Mouse (Mus musculus) forebrain, embryonic 11.5 days (tissue): Measurements from ENCODE around the gene Ahcyl1. TPM values are rescaled to one million over a fixed set of nuclear protein-coding genes. Genes with fewer than 3 reads are reported as not detected.

ENCODE experiments used
- ATAC-seq: fragments of 200-750 bp; cut with Nextera tagmentation; replicated peaks from 2 replicates; pipeline ENCODE4 v1.8.0; 2017; ENCODE audit warnings: moderate TSS enrichment; ENCODE audit not compliant: low FRiP score
- DNase-seq: peaks from one replicate; pipeline ENCODE4 v3.0.0-alpha.2; 2017; ENCODE audit warnings: low spot score
- H3K27ac ChIP-seq: fragments of 300-500 bp; sonication (generic); 2 replicates; pipeline ENCODE4 v1.5.1; 2014; ENCODE audit warnings: low read depth, low read length
- H3K27me3 ChIP-seq: fragments of 300-500 bp; sonication (generic); 2 replicates; pipeline ENCODE4 v1.6.1; 2014; ENCODE audit warnings: mild to moderate bottlenecking, low read length, mixed read lengths; ENCODE audit not compliant: control insufficient read depth, insufficient read depth
- H3K36me3 ChIP-seq: fragments of 300-500 bp; sonication (generic); 2 replicates; pipeline ENCODE4 v1.6.1; 2014; ENCODE audit warnings: mild to moderate bottlenecking, low read length, moderate library complexity, mixed read lengths; ENCODE audit not compliant: control insufficient read depth, insufficient read depth
- H3K4me1 ChIP-seq: fragments of 300-500 bp; sonication (generic); replicated peaks from 2 replicates; pipeline ENCODE4 v1.6.1; 2014; ENCODE audit warnings: low read length, mixed read lengths; ENCODE audit not compliant: control insufficient read depth, insufficient read depth
- H3K4me2 ChIP-seq: fragments of 300-500 bp; sonication (generic); 2 replicates; pipeline ENCODE4 v1.6.1; 2014; ENCODE audit warnings: low read depth, mild to moderate bottlenecking, low read length, moderate library complexity, mixed read lengths; ENCODE audit not compliant: severe bottlenecking
- H3K4me3 ChIP-seq: fragments of 300-500 bp; sonication (generic); 2 replicates; pipeline ENCODE4 v1.5.1; 2014; ENCODE audit warnings: low read depth, low read length
- H3K9ac ChIP-seq: fragments of 300-500 bp; sonication (generic); 2 replicates; pipeline ENCODE4 v1.6.1; 2014; ENCODE audit warnings: low read length
- H3K9me3 ChIP-seq: fragments of 300-500 bp; sonication (generic); 2 replicates; pipeline ENCODE4 v1.6.1; 2016; ENCODE audit warnings: low read length, mixed read lengths; ENCODE audit not compliant: control insufficient read depth
- WGBS: fragments of 180-500 bp; shearing (Covaris S2); extraction: QIAGEN DNeasy Blood & Tissue Kit; methylation state at CpG from one replicate; pipeline ENCODE4 v1.1.7; 2014; 5-methylcytosine and 5-hydroxymethylcytosine counted together
- polyA plus RNA-seq: library from polyadenylated mRNA; unstranded; fragments of >200 nt; fragmentation: Nextera tagmentation; extraction: Ambion mirVana; gene quantifications from 2 replicates; pipeline ENCODE4 v1.2.1, GENCODE M21; 2014

Ahcyl1 gene
- polyA plus RNA-seq, 1 experiment from 2014 or later: 122 TPM

DNA sequence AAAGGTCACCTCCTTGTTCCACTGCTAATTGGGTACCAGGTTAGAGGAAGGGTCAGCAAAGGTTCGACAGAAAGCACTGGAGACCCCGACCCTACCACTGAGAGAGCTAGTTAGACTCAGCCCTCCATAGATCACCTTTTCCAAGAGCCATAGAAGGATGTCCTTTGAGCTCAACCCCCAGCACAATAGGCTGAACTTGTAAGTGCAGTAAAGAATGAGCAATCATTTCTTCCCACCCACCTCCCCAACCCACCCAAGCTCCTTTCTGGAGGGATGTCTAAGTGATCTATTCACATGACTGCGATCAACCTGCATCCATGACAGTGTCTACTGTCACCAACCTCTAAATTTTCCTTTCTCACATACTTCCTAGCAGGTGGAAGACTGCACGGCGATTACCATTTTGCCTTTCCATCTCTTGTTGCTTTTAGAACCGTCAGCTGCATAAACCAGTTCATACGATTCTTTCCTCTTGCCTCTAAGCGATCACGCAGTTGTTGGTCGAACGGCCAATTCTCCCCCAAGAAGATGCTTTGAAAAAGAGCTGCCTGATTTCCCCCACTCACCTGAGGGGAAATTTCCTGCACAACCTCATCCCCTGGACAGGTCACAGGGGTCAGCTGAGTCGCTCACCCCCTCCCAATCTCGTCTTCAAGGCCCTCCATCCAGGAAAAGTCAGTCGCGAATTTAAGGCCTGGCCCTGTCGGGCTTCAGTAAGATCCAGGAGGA lies 977 bp downstream of the Ahcyl1 start:
- Histone ChIP-seq H3K9ac (peak overlapping the region; percentile 97), H3K27ac (peak overlapping the region; percentile 74), H3K9me3 (no peaks in the 10 kb centered on the region), H3K4me2 (peak overlapping the region; percentile 64), H3K27me3 (no peaks in the 10 kb centered on the region), H3K36me3 (no peaks in the 10 kb centered on the region), H3K4me3 (peak overlapping the region; percentile 91), H3K4me1 (peaks cover 5% of the 10 kb centered on the region; the same call in 1 of the 2 replicates)
- ATAC-seq: no peak
- no peak for DNase-seq
- 7% methylated on average over 16 of the region's 16 CpGs for WGBS

DNA sequence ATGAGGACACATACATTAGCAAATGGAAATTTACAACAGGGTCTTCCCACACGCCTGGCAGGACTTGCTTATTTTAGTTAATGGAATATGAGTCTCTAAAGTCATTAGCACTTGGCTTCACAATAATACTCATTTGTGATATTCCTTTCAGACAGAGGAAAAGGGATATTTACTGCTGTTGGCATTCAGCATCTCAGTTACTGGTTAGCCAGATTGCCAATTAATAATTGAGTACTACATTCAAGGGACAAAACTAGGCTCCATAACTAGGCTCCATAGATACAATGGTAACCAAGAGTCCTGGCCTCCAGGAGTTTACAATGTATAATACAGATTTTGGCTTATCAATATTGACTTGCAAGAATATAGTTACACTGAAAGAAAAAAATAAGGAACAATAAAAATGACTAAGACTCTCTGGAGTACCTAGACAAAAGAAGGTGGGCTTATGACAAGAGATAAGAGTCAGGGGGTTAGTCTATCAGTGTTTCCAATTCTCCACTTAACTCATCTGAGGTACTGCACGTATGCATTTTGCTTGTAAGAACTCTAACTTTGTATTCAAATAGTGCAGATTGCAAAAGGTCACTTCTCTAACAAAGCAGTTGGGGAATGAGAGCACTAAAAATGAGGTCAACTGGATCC lies 2.0 kb downstream of the Ahcyl1 start:
- DNase-seq (no peak), ATAC-seq (no peak)
- 75% methylated on average over 2 of the region's 2 CpGs for WGBS
- H3K4me1 ChIP-seq: peaks cover 5% of the 10 kb centered on the region; the same call in 1 of the 2 replicates
- no peaks in the 10 kb centered on the region for H3K9me3 ChIP-seq
- no peaks in the 10 kb centered on the region for H3K27me3 ChIP-seq
- H3K27ac ChIP-seq: no peak overlapping the region
- H3K36me3 ChIP-seq: no peaks in the 10 kb centered on the region
- peak overlapping the region; percentile 64 for H3K4me2 ChIP-seq
- peak overlapping the region; percentile 91 for H3K4me3 ChIP-seq
- peak overlapping the region; percentile 97; the same call in 1 of the 2 replicates for H3K9ac ChIP-seq

DNA sequence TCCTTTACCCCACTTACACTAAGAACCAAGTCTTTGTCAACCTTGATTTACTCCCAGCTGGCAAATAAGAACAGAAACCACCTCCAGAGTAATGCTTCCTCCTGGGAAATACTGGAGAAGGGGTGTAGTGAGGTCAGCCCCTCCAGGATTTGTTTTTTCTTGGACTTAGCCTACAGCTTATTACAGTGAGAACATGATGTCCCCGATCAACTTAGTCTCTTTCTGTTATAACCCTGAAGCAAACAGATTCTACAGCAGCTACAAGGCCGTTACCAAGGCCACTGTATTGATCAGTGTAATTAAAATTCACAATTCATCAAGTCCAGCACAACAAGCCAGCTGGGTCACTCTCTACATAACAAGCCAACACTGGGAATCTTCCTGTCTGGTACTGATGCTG lies 6.0 kb downstream of the Ahcyl1 start:
- no peak for DNase-seq
- Histone ChIP-seq H3K9me3 (no peaks in the 10 kb centered on the region), H3K4me3 (no peak overlapping the region), H3K36me3 (no peaks in the 10 kb centered on the region), H3K27me3 (no peaks in the 10 kb centered on the region), H3K27ac (no peak overlapping the region), H3K4me1 (peaks cover 5% of the 10 kb centered on the region; the same call in 1 of the 2 replicates), H3K4me2 (no peak overlapping the region), H3K9ac (no peak overlapping the region)
- WGBS: 79% methylated on average over 2 of the region's 2 CpGs
- ATAC-seq: no peak

DNA sequence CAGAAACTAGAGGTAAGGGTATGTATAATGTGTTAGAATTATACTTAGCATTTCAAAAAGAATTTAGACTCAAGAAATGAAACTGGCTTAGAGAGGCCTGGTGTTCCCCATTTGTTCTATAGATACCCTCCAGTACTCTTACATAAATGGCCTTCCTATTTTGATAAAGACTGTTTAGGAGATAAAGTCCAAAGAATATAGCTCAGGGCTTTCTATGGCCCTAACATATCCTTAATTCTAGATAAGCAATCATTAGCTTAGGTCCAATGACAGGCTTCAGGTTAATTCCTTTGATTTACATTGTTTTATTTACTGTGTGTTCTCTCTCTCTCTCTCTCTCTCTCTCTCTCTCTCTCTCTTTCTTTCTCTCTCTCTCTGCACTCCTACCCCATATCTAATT lies 7.1 kb downstream of the Ahcyl1 start:
- ATAC-seq: no peak
- H3K4me2 ChIP-seq: no peak overlapping the region
- H3K4me3 ChIP-seq: no peak overlapping the region

DNA sequence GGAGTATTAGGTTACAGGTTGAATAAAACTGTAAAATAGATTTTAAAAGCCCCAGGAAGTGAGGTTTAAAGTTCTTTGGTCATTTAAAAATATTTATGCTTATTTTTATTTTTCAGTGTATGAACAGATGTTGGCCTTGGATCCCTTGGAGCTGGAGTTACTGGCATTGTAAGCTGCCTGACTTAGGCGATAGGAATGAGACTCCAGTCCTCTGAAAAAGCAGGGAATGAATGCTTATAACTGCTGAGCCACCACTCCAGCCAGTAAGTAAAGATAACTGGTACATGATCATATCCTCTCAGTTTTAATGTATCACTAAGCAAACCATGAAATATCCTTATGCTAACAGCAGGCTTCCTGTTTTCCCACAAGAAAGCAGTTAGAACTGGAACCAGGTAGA lies 8.1 kb downstream of the Ahcyl1 start:
- WGBS: 86% methylated on average over 1 of the region's 1 CpGs
- Histone ChIP-seq H3K27me3 (no peaks in the 10 kb centered on the region), H3K27ac (no peak overlapping the region), H3K4me2 (no peak overlapping the region), H3K9me3 (no peaks in the 10 kb centered on the region), H3K4me1 (peaks cover 3% of the 10 kb centered on the region; the same call in 1 of the 2 replicates), H3K4me3 (no peak overlapping the region), H3K36me3 (no peaks in the 10 kb centered on the region), H3K9ac (no peak overlapping the region)
- no peak for ATAC-seq
- DNase-seq: no peak

More for the DNA sequence above, 7.1 kb downstream of the Ahcyl1 start:
- peaks cover 5% of the 10 kb centered on the region; the same call in 1 of the 2 replicates for H3K4me1 ChIP-seq
- no peaks in the 10 kb centered on the region for H3K27me3 ChIP-seq
- DNase-seq: no peak
- H3K9me3 ChIP-seq: no peaks in the 10 kb centered on the region
- no peaks in the 10 kb centered on the region for H3K36me3 ChIP-seq
- H3K27ac ChIP-seq: no peak overlapping the region
- H3K9ac ChIP-seq: no peak overlapping the region

DNA sequence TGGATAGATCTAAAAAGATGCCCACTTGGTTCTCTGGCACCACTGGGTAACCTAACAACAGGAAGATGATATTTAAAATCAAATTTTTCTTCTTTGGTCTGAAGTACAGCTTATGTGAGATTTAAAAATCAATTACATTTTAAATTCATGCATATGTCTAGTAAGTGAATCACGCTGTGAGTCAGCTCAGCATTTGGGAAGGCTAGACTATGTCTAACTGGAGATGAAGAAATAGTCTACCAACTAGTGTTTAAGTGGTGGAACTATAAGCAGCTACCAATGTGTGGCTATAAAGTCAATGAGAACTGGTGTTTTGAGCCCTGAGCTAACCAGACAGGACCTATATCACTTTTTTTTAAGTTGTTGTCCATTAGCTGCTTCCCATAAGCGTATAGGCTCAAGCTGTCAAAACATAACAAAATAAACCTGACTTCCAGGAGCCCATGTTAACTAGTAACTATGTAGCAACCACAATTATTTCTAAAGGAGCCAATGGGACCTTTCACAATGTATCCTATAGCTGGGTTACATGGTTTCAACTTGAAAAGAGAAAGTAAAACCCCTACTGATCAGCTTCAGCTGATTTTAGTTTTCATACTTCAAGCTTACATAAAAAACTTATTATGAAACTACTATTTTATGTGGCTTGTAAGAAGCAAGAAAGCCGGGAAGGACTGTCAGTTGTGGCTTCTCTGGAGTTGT lies 9.9 kb downstream of the Ahcyl1 start:
- Histone ChIP-seq H3K4me3 (no peak overlapping the region), H3K9me3 (no peaks in the 10 kb centered on the region), H3K27me3 (no peaks in the 10 kb centered on the region), H3K4me1 (peaks cover 3% of the 10 kb centered on the region; the same call in 1 of the 2 replicates), H3K9ac (no peak overlapping the region), H3K27ac (no peak overlapping the region), H3K4me2 (no peak overlapping the region), H3K36me3 (no peaks in the 10 kb centered on the region)
- WGBS: 89% methylated on average over 3 of the region's 3 CpGs
- ATAC-seq (no peak), DNase-seq (no peak)

DNA sequence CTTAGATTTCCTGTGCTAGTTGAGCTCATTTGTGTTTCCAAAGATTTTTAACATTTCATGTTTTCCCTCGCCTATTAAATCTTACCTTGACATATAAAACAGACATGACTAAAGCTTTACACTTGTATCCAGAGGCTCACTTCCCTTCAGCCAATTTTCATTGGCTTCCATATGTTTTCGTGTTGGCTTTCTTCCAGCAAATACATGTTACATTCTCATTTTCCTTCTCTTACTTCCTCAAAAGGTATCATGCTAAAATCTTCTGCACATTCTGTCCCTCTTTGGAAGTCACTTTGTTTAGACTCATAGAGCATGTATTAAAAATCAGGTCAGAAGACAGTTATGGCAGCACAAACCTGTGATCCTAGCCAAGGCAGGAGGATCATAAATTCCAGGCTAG lies 10.7 kb downstream of the Ahcyl1 start:
- ATAC-seq (no peak), DNase-seq (no peak)
- Histone ChIP-seq H3K27me3 (no peaks in the 10 kb centered on the region), H3K4me1 (no peaks in the 10 kb centered on the region; the same call in 1 of the 2 replicates), H3K4me3 (no peak overlapping the region), H3K9ac (no peak overlapping the region), H3K27ac (no peak overlapping the region), H3K4me2 (no peak overlapping the region), H3K9me3 (no peaks in the 10 kb centered on the region), H3K36me3 (no peaks in the 10 kb centered on the region)
- 92% methylated on average over 2 of the region's 2 CpGs for WGBS

DNA sequence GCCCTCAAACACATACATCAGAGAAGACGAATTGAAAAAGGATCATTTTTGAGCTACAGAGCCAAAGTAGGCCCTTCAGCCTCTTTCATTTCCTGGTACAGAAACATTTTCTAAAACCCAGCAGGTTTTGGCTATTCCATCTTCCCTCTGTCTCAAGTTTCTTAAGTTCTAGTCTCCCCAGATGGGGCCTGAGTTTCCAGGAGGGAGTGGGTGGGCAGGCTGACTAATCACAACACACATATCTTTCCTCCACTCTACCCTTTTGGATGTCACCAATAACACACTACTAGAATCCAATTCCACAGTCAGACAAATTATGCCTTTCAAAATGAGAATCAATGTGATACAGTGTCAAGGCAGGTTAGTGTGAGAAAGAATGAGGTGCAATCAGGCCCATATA lies 12.8 kb downstream of the Ahcyl1 start:
- Histone ChIP-seq H3K4me1 (no peaks in the 10 kb centered on the region), H3K9me3 (no peaks in the 10 kb centered on the region), H3K36me3 (no peaks in the 10 kb centered on the region), H3K4me3 (no peak overlapping the region), H3K27me3 (no peaks in the 10 kb centered on the region), H3K4me2 (no peak overlapping the region), H3K27ac (no peak overlapping the region), H3K9ac (no peak overlapping the region)
- 89% methylated on average over 1 of the region's 1 CpGs for WGBS
- ATAC-seq (no peak), DNase-seq (no peak)
